Mouse (Mus musculus) stomach, embryonic 16.5 days (tissue): ENCODE measurements around the gene Rybp. TPM values are rescaled to one million over a fixed set of nuclear protein-coding genes. Genes with fewer than 3 reads are reported as not detected.

ENCODE experiments used
- ATAC-seq: fragments of 200-750 bp; cut with Nextera tagmentation; 2 replicates; pipeline ENCODE4 v1.8.0; 2017; ENCODE audit warnings: moderate number of reproducible peaks, moderate TSS enrichment; ENCODE audit not compliant: insufficient read depth, low FRiP score
- H3K27ac ChIP-seq: fragments of 300-500 bp; sonication (generic); 2 replicates; pipeline ENCODE4 v1.5.1; 2014; ENCODE audit warnings: low read length
- H3K27me3 ChIP-seq: fragments of 300-500 bp; sonication (generic); 2 replicates; pipeline ENCODE4 v1.6.1; 2014; ENCODE audit warnings: low read length, control low read depth, mixed read lengths; ENCODE audit not compliant: control insufficient read depth, insufficient read depth
- H3K36me3 ChIP-seq: fragments of 300-500 bp; sonication (generic); 2 replicates; pipeline ENCODE4 v1.6.1; 2014; ENCODE audit warnings: low read length; ENCODE audit not compliant: control insufficient read depth, insufficient read depth
- H3K4me1 ChIP-seq: fragments of 300-500 bp; sonication (generic); 2 replicates; pipeline ENCODE4 v1.6.1; 2014; ENCODE audit warnings: low read length, control low read depth, mixed read lengths; ENCODE audit not compliant: control insufficient read depth, insufficient read depth
- H3K4me2 ChIP-seq: fragments of 300-500 bp; sonication (generic); 2 replicates; pipeline ENCODE4 v1.6.1; 2014; ENCODE audit warnings: low read depth, low read length, mixed read lengths
- H3K4me3 ChIP-seq: fragments of 300-500 bp; sonication (generic); replicated peaks from 2 replicates; pipeline ENCODE4 v1.5.1; 2014; ENCODE audit warnings: mild to moderate bottlenecking, low read length
- H3K9ac ChIP-seq: fragments of 300-500 bp; sonication (generic); 2 replicates; pipeline ENCODE4 v1.6.1; 2014; ENCODE audit warnings: low read length
- H3K9me3 ChIP-seq: fragments of 300-500 bp; sonication (generic); replicated peaks from 2 replicates; pipeline ENCODE4 v1.6.1; 2016; ENCODE audit warnings: low read length, control low read depth; ENCODE audit not compliant: control insufficient read depth
- WGBS: fragments of 180-500 bp; shearing (Covaris S2); extraction: QIAGEN DNeasy Blood & Tissue Kit; methylation state at CpG from one replicate; pipeline ENCODE4 v1.1.7; 2014; 5-methylcytosine and 5-hydroxymethylcytosine counted together
- polyA plus RNA-seq: library from polyadenylated mRNA; unstranded; fragments of >200 nt; fragmentation: Nextera tagmentation; extraction: Ambion mirVana; gene quantifications from 2 replicates; pipeline ENCODE4 v1.2.1, GENCODE M21; 2015

The Rybp gene
- polyA plus RNA-seq, 1 experiment from 2014 or later = 10.5 TPM

- Histone ChIP-seq H3K27me3 (no peaks in the 10 kb centered on the region), H3K36me3 (no peaks in the 10 kb centered on the region), H3K4me1 (peaks cover 7% of the 10 kb centered on the region; the same call in 1 of the 2 replicates), H3K9ac (no peak overlapping the region), H3K9me3 (no peaks in the 10 kb centered on the region), H3K4me2 (no peak overlapping the region), H3K27ac (no peak overlapping the region), H3K4me3 (no peak overlapping the region)
- ATAC-seq = no peak
Measured at GRCm38 (mm10) chr6:100235036-100235435, 52.2 kb downstream of the Rybp start.

GRCm38 (mm10) chr6:100233522-100233921 lies 53.8 kb downstream of the Rybp start:
- Histone ChIP-seq H3K27ac (no peak overlapping the region), H3K4me2 (no peak overlapping the region), H3K36me3 (no peaks in the 10 kb centered on the region), H3K27me3 (no peaks in the 10 kb centered on the region), H3K9me3 (no peaks in the 10 kb centered on the region), H3K4me1 (peaks cover 7% of the 10 kb centered on the region; the same call in 1 of the 2 replicates), H3K4me3 (no peak overlapping the region), H3K9ac (no peak overlapping the region)
- 71% methylated on average over 3 of the region's 3 CpGs for WGBS
- ATAC-seq = no peak

- ATAC-seq = no peak; the same call in 1 of the 2 replicates
- H3K27ac ChIP-seq = no peak overlapping the region
- no peak overlapping the region for H3K4me3 ChIP-seq
- WGBS = 67% methylated on average over 4 of the region's 4 CpGs
- no peak overlapping the region for H3K4me2 ChIP-seq
- H3K36me3 ChIP-seq = no peaks in the 10 kb centered on the region
- H3K27me3 ChIP-seq = no peaks in the 10 kb centered on the region
- peaks cover 7% of the 10 kb centered on the region; the same call in 1 of the 2 replicates for H3K4me1 ChIP-seq
- no peak overlapping the region for H3K9ac ChIP-seq
- H3K9me3 ChIP-seq = no peaks in the 10 kb centered on the region
Measured at GRCm38 (mm10) chr6:100233061-100233460, 54.2 kb downstream of the Rybp start.

- Histone ChIP-seq H3K27me3 (no peaks in the 10 kb centered on the region), H3K4me2 (no peak overlapping the region), H3K9ac (no peak overlapping the region), H3K27ac (no peak overlapping the region), H3K4me1 (0 out of 2 replicates have a peak, but pooled peaks cover 2% of the 10 kb centered on the region), H3K36me3 (peaks cover 5% of the 10 kb centered on the region; the same call in 1 of the 2 replicates), H3K9me3 (no peaks in the 10 kb centered on the region), H3K4me3 (no peak overlapping the region)
- 49% methylated on average over 2 of the region's 2 CpGs for WGBS
- ATAC-seq = no peak
Measured at GRCm38 (mm10) chr6:100226204-100226603, 61.1 kb downstream of the Rybp start.

DNA sequence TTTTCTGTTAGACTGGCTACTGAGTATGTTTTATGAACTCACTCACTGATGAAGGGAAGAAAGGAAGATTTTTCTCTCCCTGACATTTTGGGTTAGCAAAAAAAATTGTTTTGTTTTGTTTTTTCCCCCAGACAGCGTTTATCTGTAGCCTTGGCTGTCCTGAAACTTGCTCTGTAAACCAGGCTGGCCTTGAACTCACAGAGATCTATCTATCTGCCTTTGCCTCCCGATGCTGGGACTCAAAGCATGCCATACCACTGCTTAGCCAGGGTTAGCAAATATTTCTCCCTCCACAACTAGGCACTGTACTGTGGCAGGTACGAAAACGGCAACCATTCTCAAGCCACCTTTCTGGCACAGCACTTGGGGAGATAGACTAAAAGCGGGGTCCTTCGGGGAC lies 63.4 kb downstream of the Rybp start:
- WGBS = 90% methylated on average over 6 of the region's 6 CpGs
- Histone ChIP-seq H3K4me1 (peaks cover 3% of the 10 kb centered on the region; the same call in 1 of the 2 replicates), H3K9me3 (no peaks in the 10 kb centered on the region), H3K36me3 (peaks cover 5% of the 10 kb centered on the region; the same call in 1 of the 2 replicates), H3K4me2 (no peak overlapping the region), H3K9ac (no peak overlapping the region), H3K27ac (no peak overlapping the region), H3K4me3 (no peak overlapping the region), H3K27me3 (no peaks in the 10 kb centered on the region)
- no peak for ATAC-seq

DNA sequence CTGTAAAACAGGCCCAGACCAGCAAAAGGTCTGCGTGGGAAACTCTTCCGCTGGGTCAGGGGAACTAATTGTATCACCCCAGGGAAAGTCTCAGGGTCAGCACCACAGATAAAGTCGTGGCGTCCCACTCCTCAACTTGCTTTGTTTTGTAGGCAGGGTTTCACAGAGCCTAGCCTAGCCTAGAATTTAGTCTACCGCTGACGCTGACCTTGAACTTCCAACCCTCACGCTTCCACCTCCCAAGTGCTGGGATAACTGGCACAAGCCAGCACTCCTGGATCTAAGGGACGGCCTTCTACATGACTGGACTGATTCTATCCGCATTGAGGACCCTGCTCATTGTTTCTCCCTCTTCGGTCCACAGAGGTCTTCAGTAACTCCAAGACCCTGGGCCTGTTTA lies 63.9 kb downstream of the Rybp start:
- H3K27ac ChIP-seq = no peak overlapping the region
- H3K36me3 ChIP-seq = peaks cover 5% of the 10 kb centered on the region; the same call in 1 of the 2 replicates
- no peaks in the 10 kb centered on the region for H3K9me3 ChIP-seq
- no peak overlapping the region for H3K4me2 ChIP-seq
- peaks cover 8% of the 10 kb centered on the region for H3K4me1 ChIP-seq
- H3K4me3 ChIP-seq = no peak overlapping the region
- no peak overlapping the region for H3K9ac ChIP-seq
- WGBS = 84% methylated on average over 10 of the region's 10 CpGs
- H3K27me3 ChIP-seq = no peaks in the 10 kb centered on the region
- no peak for ATAC-seq

DNA sequence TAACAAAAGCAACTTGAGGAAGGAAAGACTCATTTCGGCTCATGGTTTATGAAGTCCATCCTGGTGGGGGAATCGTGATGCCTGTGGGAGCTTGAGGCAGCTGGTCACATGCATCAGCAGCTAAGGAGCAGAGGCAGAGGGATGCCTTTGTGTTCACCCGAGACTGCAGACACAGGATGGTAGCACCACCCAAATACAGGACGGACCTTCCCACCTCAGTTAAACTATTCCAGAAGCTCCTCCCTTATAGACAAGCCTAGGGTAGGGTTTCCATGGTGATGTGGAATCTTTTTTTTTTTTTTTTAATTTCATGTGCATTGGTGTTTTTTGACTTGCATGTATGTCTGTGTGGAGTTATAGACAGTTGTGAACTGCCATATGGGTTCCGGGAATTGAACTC lies 64.4 kb downstream of the Rybp start:
- ATAC-seq = no peak
- no peak overlapping the region for H3K4me2 ChIP-seq
- H3K9me3 ChIP-seq = no peaks in the 10 kb centered on the region
- no peak overlapping the region for H3K27ac ChIP-seq
- no peak overlapping the region for H3K4me3 ChIP-seq
- peaks cover 10% of the 10 kb centered on the region for H3K4me1 ChIP-seq
- H3K27me3 ChIP-seq = no peaks in the 10 kb centered on the region
- WGBS = 83% methylated on average over 5 of the region's 5 CpGs
- H3K36me3 ChIP-seq = peaks cover 5% of the 10 kb centered on the region; the same call in 1 of the 2 replicates
- H3K9ac ChIP-seq = no peak overlapping the region

- 44% methylated on average over 4 of the region's 4 CpGs for WGBS
Measured at GRCm38 (mm10) chr6:100221803-100222202, 65.5 kb downstream of the Rybp start.

GRCm38 (mm10) chr6:100220917-100221560 lies 66.2 kb downstream of the Rybp start:
- Histone ChIP-seq H3K4me1 (peaks cover 12% of the 10 kb centered on the region), H3K9me3 (no peaks in the 10 kb centered on the region), H3K9ac (no peak overlapping the region), H3K4me2 (no peak overlapping the region), H3K36me3 (no peaks in the 10 kb centered on the region), H3K27ac (peak overlapping the region; percentile 3; the same call in 1 of the 2 replicates), H3K4me3 (no peak overlapping the region), H3K27me3 (no peaks in the 10 kb centered on the region)
- peak; percentile 43; the same call in 1 of the 2 replicates for ATAC-seq
- WGBS = 53% methylated on average over 14 of the region's 14 CpGs

More at GRCm38 (mm10) chr6:100221803-100222202, 65.5 kb downstream of the Rybp start:
- H3K4me1 ChIP-seq = peaks cover 10% of the 10 kb centered on the region
- H3K4me2 ChIP-seq = no peak overlapping the region
- no peak overlapping the region for H3K9ac ChIP-seq
- no peak overlapping the region for H3K27ac ChIP-seq
- H3K27me3 ChIP-seq = no peaks in the 10 kb centered on the region
- H3K9me3 ChIP-seq = no peaks in the 10 kb centered on the region
- H3K4me3 ChIP-seq = no peak overlapping the region
- no peak for ATAC-seq
- no peaks in the 10 kb centered on the region for H3K36me3 ChIP-seq
